Mouse (Mus musculus): ENCODE data around the gene Ang4. TPM values are rescaled to one million over a fixed set of nuclear protein-coding genes. Genes with fewer than 3 reads are reported as not detected.

The Ang4 gene
- polyA plus RNA-seq (2014; fragmentation: Illumina TruSeq; extraction: RNeasy Lipid Tissue Mini Kit (QIAGEN cat#74804); ENCODE audit: low read depth, low replicate concordance) = not detected

GRCm38 (mm10) chr14:51773490-51773889, at the start of gene Ang4:
TSS of gene Ang4 (minus strand) at chr14:51773590.

GRCm38 (mm10) chr14:51799746-51800145, 26.4 kb upstream of the Ang4 start, which contains the start of gene AY358078:
TSS of gene AY358078 (plus strand) at chr14:51800046.

GRCm38 (mm10) chr14:51717083-51717482, 56.3 kb downstream of the Ang4 start, which contains the start of gene Gm5800:
TSS of gene Gm5800 (minus strand) at chr14:51717183.

Other genes with a start within 250 kb of the Ang4 start
- not detected for gene Gm5622, start 220.8 kb downstream of the Ang4 start, polyA plus RNA-seq (2014; fragmentation: Illumina TruSeq; extraction: RNeasy Lipid Tissue Mini Kit (QIAGEN cat#74804); ENCODE audit: low read depth, low replicate concordance)
- not detected for gene Gm17175, start 199.5 kb downstream of the Ang4 start, polyA plus RNA-seq (2014; fragmentation: Illumina TruSeq; extraction: RNeasy Lipid Tissue Mini Kit (QIAGEN cat#74804); ENCODE audit: low read depth, low replicate concordance)
- not detected for gene Gm17174, start 181.5 kb downstream of the Ang4 start, polyA plus RNA-seq (2014; fragmentation: Illumina TruSeq; extraction: RNeasy Lipid Tissue Mini Kit (QIAGEN cat#74804); ENCODE audit: low read depth, low replicate concordance)
- not detected for gene Gm17078, start 162.3 kb downstream of the Ang4 start, polyA plus RNA-seq (2014; fragmentation: Illumina TruSeq; extraction: RNeasy Lipid Tissue Mini Kit (QIAGEN cat#74804); ENCODE audit: low read depth, low replicate concordance)
- gene Gm4181, start 137.9 kb downstream of the Ang4 start, polyA plus RNA-seq (2014; fragmentation: Illumina TruSeq; extraction: RNeasy Lipid Tissue Mini Kit (QIAGEN cat#74804); ENCODE audit: low read depth, low replicate concordance) = not detected
- not detected for gene Gm17079, start 78.1 kb downstream of the Ang4 start, polyA plus RNA-seq (2014; fragmentation: Illumina TruSeq; extraction: RNeasy Lipid Tissue Mini Kit (QIAGEN cat#74804); ENCODE audit: low read depth, low replicate concordance)
- gene Gm5800, start 56.4 kb downstream of the Ang4 start, polyA plus RNA-seq (2014; fragmentation: Illumina TruSeq; extraction: RNeasy Lipid Tissue Mini Kit (QIAGEN cat#74804); ENCODE audit: low read depth, low replicate concordance) = not detected
- not detected for gene AY358078, start 26.5 kb upstream of the Ang4 start, polyA plus RNA-seq (2014; fragmentation: Illumina TruSeq; extraction: RNeasy Lipid Tissue Mini Kit (QIAGEN cat#74804); ENCODE audit: low read depth, low replicate concordance)
- not detected for gene Ear6, start 80.1 kb upstream of the Ang4 start, polyA plus RNA-seq (2014; fragmentation: Illumina TruSeq; extraction: RNeasy Lipid Tissue Mini Kit (QIAGEN cat#74804); ENCODE audit: low read depth, low replicate concordance)
- 4.6 TPM for gene Mettl17, start 111.3 kb upstream of the Ang4 start, polyA plus RNA-seq (2014; fragmentation: Illumina TruSeq; extraction: RNeasy Lipid Tissue Mini Kit (QIAGEN cat#74804); ENCODE audit: low read depth, low replicate concordance)
- 0.77 TPM for gene Slc39a2, start 119.3 kb upstream of the Ang4 start, polyA plus RNA-seq (2014; fragmentation: Illumina TruSeq; extraction: RNeasy Lipid Tissue Mini Kit (QIAGEN cat#74804); ENCODE audit: low read depth, low replicate concordance)
- gene Ndrg2, start 140.6 kb upstream of the Ang4 start, polyA plus RNA-seq (2014; fragmentation: Illumina TruSeq; extraction: RNeasy Lipid Tissue Mini Kit (QIAGEN cat#74804); ENCODE audit: low read depth, low replicate concordance) = 2,741 TPM
- not detected for gene Tppp2, start 144.8 kb upstream of the Ang4 start, polyA plus RNA-seq (2014; fragmentation: Illumina TruSeq; extraction: RNeasy Lipid Tissue Mini Kit (QIAGEN cat#74804); ENCODE audit: low read depth, low replicate concordance)
- gene Rnase13, start 149.2 kb upstream of the Ang4 start, polyA plus RNA-seq (2014; fragmentation: Illumina TruSeq; extraction: RNeasy Lipid Tissue Mini Kit (QIAGEN cat#74804); ENCODE audit: low read depth, low replicate concordance) = not detected
- gene Arhgef40, start 211.1 kb upstream of the Ang4 start, polyA plus RNA-seq (2014; fragmentation: Illumina TruSeq; extraction: RNeasy Lipid Tissue Mini Kit (QIAGEN cat#74804); ENCODE audit: low read depth, low replicate concordance) = 2.0 TPM
- gene Tmem253, start 242.1 kb upstream of the Ang4 start, polyA plus RNA-seq (2014; fragmentation: Illumina TruSeq; extraction: RNeasy Lipid Tissue Mini Kit (QIAGEN cat#74804); ENCODE audit: low read depth, low replicate concordance) = not detected
- gene Zfp219, start 247.1 kb upstream of the Ang4 start, polyA plus RNA-seq (2014; fragmentation: Illumina TruSeq; extraction: RNeasy Lipid Tissue Mini Kit (QIAGEN cat#74804); ENCODE audit: low read depth, low replicate concordance) = 1.1 TPM

Data from liver, adult 10 weeks (tissue).